Mouse (Mus musculus): ENCODE measurements at regions not wholly inside any gene's neighbourhood (a gene's known extent, or its start where the extent isn't known, plus 50 kb on each side); places are given as distances from the start of the nearest gene placed in this dataset.
A peak's percentile ranks its signal among the peaks of the same experiment; 100 is the strongest.

GRCm38 (mm10) chr8:88862846-88863455 lies 166.1 kb downstream of the Cyld start:
- Histone ChIP-seq H3K4me2 (replicated peaks; ENCODE audit: low read depth, low read length) (no peak overlapping the region), H3K4me3 (ENCODE audit: low read depth, low read length) (no peak overlapping the region), H3K27ac (ENCODE audit: low read depth, low read length) (no peak overlapping the region), H3K36me3 (ENCODE audit: control insufficient read depth, insufficient read depth, low read length) (no peaks in the 10 kb centered on the region), H3K27me3 (ENCODE audit: control insufficient read depth, insufficient read depth, low read length) (no peaks in the 10 kb centered on the region), H3K4me1 (replicated peaks; ENCODE audit: control insufficient read depth, insufficient read depth, low read length) (no peaks in the 10 kb centered on the region), H3K9me3 (ENCODE audit: control insufficient read depth, low read length) (no peaks in the 10 kb centered on the region), H3K9ac (ENCODE audit: low read depth, low read length) (no peak overlapping the region)
- ATAC-seq (ENCODE audit: low FRiP score) (no peak), DNase-seq (ENCODE audit: low spot score) (no peak)
- 92% methylated on average over 10 of the region's 10 CpGs for whole genome bisulfite sequencing

- 87% methylated on average over 2 of the region's 2 CpGs for WGBS
- Histone ChIP-seq H3K36me3 (ENCODE audit: control insufficient read depth, insufficient read depth, low read length) (no peaks in the 10 kb centered on the region), H3K9me3 (ENCODE audit: control insufficient read depth, low read length) (no peaks in the 10 kb centered on the region), H3K9ac (ENCODE audit: low read depth, low read length) (no peak overlapping the region), H3K4me3 (ENCODE audit: low read depth, low read length) (no peak overlapping the region), H3K4me2 (replicated peaks; ENCODE audit: low read depth, low read length) (no peak overlapping the region), H3K27ac (ENCODE audit: low read depth, low read length) (no peak overlapping the region), H3K27me3 (ENCODE audit: control insufficient read depth, insufficient read depth, low read length) (no peaks in the 10 kb centered on the region), H3K4me1 (replicated peaks; ENCODE audit: control insufficient read depth, insufficient read depth, low read length) (no peaks in the 10 kb centered on the region)
- ATAC-seq (ENCODE audit: low FRiP score) (no peak), DNase-seq (ENCODE audit: low spot score) (no peak)
Measured at GRCm38 (mm10) chr8:88857216-88857615, 160.4 kb downstream of the Cyld start.

GRCm38 (mm10) chr8:88853200-88853599 lies 156.4 kb downstream of the Cyld start:
- H3K9ac ChIP-seq (ENCODE audit: low read depth, low read length): no peak overlapping the region
- H3K27ac ChIP-seq (ENCODE audit: low read depth, low read length): no peak overlapping the region
- no peak for DNase-seq (ENCODE audit: low spot score)
- no peaks in the 10 kb centered on the region for H3K9me3 ChIP-seq (ENCODE audit: control insufficient read depth, low read length)
- 91% methylated on average over 8 of the region's 8 CpGs for WGBS
- no peak overlapping the region for H3K4me3 ChIP-seq (ENCODE audit: low read depth, low read length)
- H3K27me3 ChIP-seq (ENCODE audit: control insufficient read depth, insufficient read depth, low read length): no peaks in the 10 kb centered on the region
- no peak overlapping the region for H3K4me2 ChIP-seq (replicated peaks; ENCODE audit: low read depth, low read length)
- H3K4me1 ChIP-seq (replicated peaks; ENCODE audit: control insufficient read depth, insufficient read depth, low read length): no peaks in the 10 kb centered on the region
- no peak for ATAC-seq (ENCODE audit: low FRiP score)
- no peaks in the 10 kb centered on the region for H3K36me3 ChIP-seq (ENCODE audit: control insufficient read depth, insufficient read depth, low read length)

- H3K27me3 ChIP-seq (ENCODE audit: control insufficient read depth, insufficient read depth, low read length): no peaks in the 10 kb centered on the region
- no peak for ATAC-seq (ENCODE audit: low FRiP score)
- 66% methylated on average over 11 of the region's 11 CpGs for WGBS
- no peak overlapping the region for H3K9ac ChIP-seq (ENCODE audit: low read depth, low read length)
- no peak overlapping the region for H3K4me3 ChIP-seq (ENCODE audit: low read depth, low read length)
- no peaks in the 10 kb centered on the region for H3K36me3 ChIP-seq (ENCODE audit: control insufficient read depth, insufficient read depth, low read length)
- H3K9me3 ChIP-seq (ENCODE audit: control insufficient read depth, low read length): no peaks in the 10 kb centered on the region
- H3K27ac ChIP-seq (ENCODE audit: low read depth, low read length): no peak overlapping the region
- H3K4me1 ChIP-seq (replicated peaks; ENCODE audit: control insufficient read depth, insufficient read depth, low read length): no peaks in the 10 kb centered on the region
- no peak overlapping the region for H3K4me2 ChIP-seq (replicated peaks; ENCODE audit: low read depth, low read length)
- peak; percentile 6 for DNase-seq (ENCODE audit: low spot score)
Measured at GRCm38 (mm10) chr8:88845916-88846315, 149.1 kb downstream of the Cyld start.

- H3K9me3 ChIP-seq (ENCODE audit: control insufficient read depth, low read length): no peaks in the 10 kb centered on the region
- ATAC-seq (ENCODE audit: low FRiP score) (no peak), DNase-seq (ENCODE audit: low spot score) (no peak)
Measured at GRCm38 (mm10) chr8:88844370-88844769, 147.5 kb downstream of the Cyld start.

GRCm38 (mm10) chr8:88842451-88842850 lies 145.6 kb downstream of the Cyld start:
- Histone ChIP-seq H3K9me3 (ENCODE audit: control insufficient read depth, low read length) (no peaks in the 10 kb centered on the region), H3K36me3 (ENCODE audit: control insufficient read depth, insufficient read depth, low read length) (no peaks in the 10 kb centered on the region), H3K9ac (ENCODE audit: low read depth, low read length) (no peak overlapping the region), H3K4me3 (ENCODE audit: low read depth, low read length) (no peak overlapping the region), H3K4me1 (replicated peaks; ENCODE audit: control insufficient read depth, insufficient read depth, low read length) (no peaks in the 10 kb centered on the region), H3K27me3 (ENCODE audit: control insufficient read depth, insufficient read depth, low read length) (no peaks in the 10 kb centered on the region), H3K27ac (ENCODE audit: low read depth, low read length) (no peak overlapping the region), H3K4me2 (replicated peaks; ENCODE audit: low read depth, low read length) (no peak overlapping the region)
- ATAC-seq (ENCODE audit: low FRiP score) (no peak), DNase-seq (ENCODE audit: low spot score) (no peak)
- 86% methylated on average over 7 of the region's 7 CpGs for WGBS

More at GRCm38 (mm10) chr8:88844370-88844769, 147.5 kb downstream of the Cyld start:
- no peak overlapping the region for H3K27ac ChIP-seq (ENCODE audit: low read depth, low read length)
- H3K9ac ChIP-seq (ENCODE audit: low read depth, low read length): no peak overlapping the region
- H3K4me3 ChIP-seq (ENCODE audit: low read depth, low read length): no peak overlapping the region
- no peaks in the 10 kb centered on the region for H3K36me3 ChIP-seq (ENCODE audit: control insufficient read depth, insufficient read depth, low read length)
- 73% methylated on average over 5 of the region's 5 CpGs for WGBS
- H3K4me1 ChIP-seq (replicated peaks; ENCODE audit: control insufficient read depth, insufficient read depth, low read length): no peaks in the 10 kb centered on the region
- no peaks in the 10 kb centered on the region for H3K27me3 ChIP-seq (ENCODE audit: control insufficient read depth, insufficient read depth, low read length)
- H3K4me2 ChIP-seq (replicated peaks; ENCODE audit: low read depth, low read length): no peak overlapping the region

GRCm38 (mm10) chr8:88840096-88840495 lies 143.3 kb downstream of the Cyld start:
- H3K27me3 ChIP-seq (ENCODE audit: control insufficient read depth, insufficient read depth, low read length): no peaks in the 10 kb centered on the region
- H3K4me2 ChIP-seq (replicated peaks; ENCODE audit: low read depth, low read length): no peak overlapping the region
- DNase-seq (ENCODE audit: low spot score): no peak
- ATAC-seq (ENCODE audit: low FRiP score): no peak
- H3K36me3 ChIP-seq (ENCODE audit: control insufficient read depth, insufficient read depth, low read length): no peaks in the 10 kb centered on the region
- 53% methylated on average over 5 of the region's 5 CpGs for WGBS
- no peak overlapping the region for H3K27ac ChIP-seq (ENCODE audit: low read depth, low read length)
- no peak overlapping the region for H3K4me3 ChIP-seq (ENCODE audit: low read depth, low read length)
- H3K9me3 ChIP-seq (ENCODE audit: control insufficient read depth, low read length): no peaks in the 10 kb centered on the region
- no peaks in the 10 kb centered on the region for H3K4me1 ChIP-seq (replicated peaks; ENCODE audit: control insufficient read depth, insufficient read depth, low read length)
- H3K9ac ChIP-seq (ENCODE audit: low read depth, low read length): no peak overlapping the region

GRCm38 (mm10) chr8:88835756-88836291 lies 139.0 kb downstream of the Cyld start:
- Histone ChIP-seq H3K27ac (ENCODE audit: low read depth, low read length) (no peak overlapping the region), H3K27me3 (ENCODE audit: control insufficient read depth, insufficient read depth, low read length) (no peaks in the 10 kb centered on the region), H3K4me1 (replicated peaks; ENCODE audit: control insufficient read depth, insufficient read depth, low read length) (no peaks in the 10 kb centered on the region), H3K36me3 (ENCODE audit: control insufficient read depth, insufficient read depth, low read length) (no peaks in the 10 kb centered on the region), H3K4me3 (ENCODE audit: low read depth, low read length) (no peak overlapping the region), H3K9ac (ENCODE audit: low read depth, low read length) (no peak overlapping the region), H3K9me3 (ENCODE audit: control insufficient read depth, low read length) (no peaks in the 10 kb centered on the region), H3K4me2 (replicated peaks; ENCODE audit: low read depth, low read length) (no peak overlapping the region)
- DNase-seq (ENCODE audit: low spot score): peak; percentile 29
- ATAC-seq (ENCODE audit: low FRiP score): no peak
- 50% methylated on average over 12 of the region's 12 CpGs for WGBS

- ATAC-seq (ENCODE audit: low FRiP score) (no peak), DNase-seq (ENCODE audit: low spot score) (no peak)
- Histone ChIP-seq H3K27ac (ENCODE audit: low read depth, low read length) (no peak overlapping the region), H3K4me2 (replicated peaks; ENCODE audit: low read depth, low read length) (no peak overlapping the region), H3K4me3 (ENCODE audit: low read depth, low read length) (no peak overlapping the region), H3K4me1 (replicated peaks; ENCODE audit: control insufficient read depth, insufficient read depth, low read length) (no peaks in the 10 kb centered on the region), H3K27me3 (ENCODE audit: control insufficient read depth, insufficient read depth, low read length) (no peaks in the 10 kb centered on the region), H3K36me3 (ENCODE audit: control insufficient read depth, insufficient read depth, low read length) (no peaks in the 10 kb centered on the region), H3K9me3 (ENCODE audit: control insufficient read depth, low read length) (no peaks in the 10 kb centered on the region), H3K9ac (ENCODE audit: low read depth, low read length) (no peak overlapping the region)
- WGBS: 66% methylated on average over 5 of the region's 5 CpGs
Measured at GRCm38 (mm10) chr8:88825816-88826215, 129.0 kb downstream of the Cyld start.

All from hindbrain, embryonic 11.5 days (tissue).